Mouse (Mus musculus): ENCODE data around the gene Map7. TPM values are rescaled to one million over a fixed set of nuclear protein-coding genes. Genes with fewer than 3 reads are reported as not detected.
A peak's percentile ranks its signal among the peaks of the same experiment; 100 is the strongest.

Gene Map7
- polyA plus RNA-seq, 1 experiment from 2014 or later: 11.2 TPM

- ATAC-seq: peak; percentile 77
- Histone ChIP-seq H3K4me1 (ENCODE audit: control insufficient read depth, insufficient read depth, low read depth, low read length) (peaks cover 8% of the 10 kb centered on the region), H3K4me3 (ENCODE audit: low read length) (peak overlapping the region; percentile 61), H3K27ac (ENCODE audit: low read depth, low read length) (peak overlapping the region; percentile 29; the same call in 1 of the 2 replicates), H3K9ac (ENCODE audit: low read depth, low read length) (peak overlapping the region; percentile 75), H3K4me2 (ENCODE audit: low read length) (peak overlapping the region; percentile 94), H3K9me3 (ENCODE audit: control insufficient read depth, low read length) (no peaks in the 10 kb centered on the region), H3K27me3 (replicated peaks; ENCODE audit: control insufficient read depth, insufficient read depth, low read length) (peaks cover 24% of the 10 kb centered on the region), H3K36me3 (ENCODE audit: control insufficient read depth, insufficient read depth, low read length) (no peaks in the 10 kb centered on the region)
- WGBS: under 1% methylated on average over 30 of the region's 74 CpGs
These were observed 1.0 kb downstream of the Map7 start for GRCm38 (mm10) chr10:20149121-20149834.

GRCm38 (mm10) chr10:20149835-20150355 is 1.6 kb downstream of the Map7 start:
- Histone ChIP-seq H3K4me3 (ENCODE audit: low read length) (peak overlapping the region; percentile 61), H3K27me3 (replicated peaks; ENCODE audit: control insufficient read depth, insufficient read depth, low read length) (peaks cover 24% of the 10 kb centered on the region), H3K9ac (ENCODE audit: low read depth, low read length) (peak overlapping the region; percentile 75), H3K9me3 (ENCODE audit: control insufficient read depth, low read length) (no peaks in the 10 kb centered on the region), H3K27ac (ENCODE audit: low read depth, low read length) (no peak overlapping the region; the same call in 1 of the 2 replicates), H3K4me2 (ENCODE audit: low read length) (peak overlapping the region; percentile 94), H3K36me3 (ENCODE audit: control insufficient read depth, insufficient read depth, low read length) (no peaks in the 10 kb centered on the region), H3K4me1 (ENCODE audit: control insufficient read depth, insufficient read depth, low read depth, low read length) (peaks cover 8% of the 10 kb centered on the region)
- WGBS: 3% methylated on average over 13 of the region's 13 CpGs
- ATAC-seq: no peak

GRCm38 (mm10) chr10:20152131-20152530 is 3.9 kb downstream of the Map7 start:
- Histone ChIP-seq H3K9ac (ENCODE audit: low read depth, low read length) (no peak overlapping the region), H3K4me3 (ENCODE audit: low read length) (no peak overlapping the region), H3K4me1 (ENCODE audit: control insufficient read depth, insufficient read depth, low read depth, low read length) (peaks cover 8% of the 10 kb centered on the region), H3K27ac (ENCODE audit: low read depth, low read length) (no peak overlapping the region), H3K27me3 (replicated peaks; ENCODE audit: control insufficient read depth, insufficient read depth, low read length) (peaks cover 18% of the 10 kb centered on the region), H3K36me3 (ENCODE audit: control insufficient read depth, insufficient read depth, low read length) (no peaks in the 10 kb centered on the region), H3K9me3 (ENCODE audit: control insufficient read depth, low read length) (no peaks in the 10 kb centered on the region), H3K4me2 (ENCODE audit: low read length) (no peak overlapping the region)
- ATAC-seq: no peak
- 71% methylated on average over 1 of the region's 1 CpGs for WGBS

- Histone ChIP-seq H3K4me2 (ENCODE audit: low read length) (no peak overlapping the region), H3K27me3 (replicated peaks; ENCODE audit: control insufficient read depth, insufficient read depth, low read length) (peaks cover 8% of the 10 kb centered on the region), H3K9me3 (ENCODE audit: control insufficient read depth, low read length) (no peaks in the 10 kb centered on the region), H3K27ac (ENCODE audit: low read depth, low read length) (no peak overlapping the region), H3K36me3 (ENCODE audit: control insufficient read depth, insufficient read depth, low read length) (no peaks in the 10 kb centered on the region), H3K9ac (ENCODE audit: low read depth, low read length) (no peak overlapping the region), H3K4me3 (ENCODE audit: low read length) (no peak overlapping the region), H3K4me1 (ENCODE audit: control insufficient read depth, insufficient read depth, low read depth, low read length) (peaks cover 4% of the 10 kb centered on the region)
- 31% methylated on average over 2 of the region's 2 CpGs for WGBS
- ATAC-seq: no peak
These were observed 5.2 kb downstream of the Map7 start for GRCm38 (mm10) chr10:20153507-20153906.

- Histone ChIP-seq H3K4me2 (ENCODE audit: low read length) (no peak overlapping the region), H3K9ac (ENCODE audit: low read depth, low read length) (no peak overlapping the region), H3K36me3 (ENCODE audit: control insufficient read depth, insufficient read depth, low read length) (no peaks in the 10 kb centered on the region), H3K27me3 (replicated peaks; ENCODE audit: control insufficient read depth, insufficient read depth, low read length) (peaks cover 4% of the 10 kb centered on the region), H3K27ac (ENCODE audit: low read depth, low read length) (no peak overlapping the region), H3K4me3 (ENCODE audit: low read length) (no peak overlapping the region), H3K4me1 (ENCODE audit: control insufficient read depth, insufficient read depth, low read depth, low read length) (no peaks in the 10 kb centered on the region), H3K9me3 (ENCODE audit: control insufficient read depth, low read length) (no peaks in the 10 kb centered on the region)
- ATAC-seq: no peak
- WGBS: 73% methylated on average over 7 of the region's 7 CpGs
These were observed 7.1 kb downstream of the Map7 start for GRCm38 (mm10) chr10:20155401-20155800.

- H3K4me2 ChIP-seq (ENCODE audit: low read length): no peak overlapping the region
- no peaks in the 10 kb centered on the region for H3K4me1 ChIP-seq (ENCODE audit: control insufficient read depth, insufficient read depth, low read depth, low read length)
- H3K27me3 ChIP-seq (replicated peaks; ENCODE audit: control insufficient read depth, insufficient read depth, low read length): no peaks in the 10 kb centered on the region
- no peaks in the 10 kb centered on the region for H3K9me3 ChIP-seq (ENCODE audit: control insufficient read depth, low read length)
- H3K27ac ChIP-seq (ENCODE audit: low read depth, low read length): no peak overlapping the region
- ATAC-seq: no peak
- H3K36me3 ChIP-seq (ENCODE audit: control insufficient read depth, insufficient read depth, low read length): no peaks in the 10 kb centered on the region
- H3K4me3 ChIP-seq (ENCODE audit: low read length): no peak overlapping the region
- 82% methylated on average over 8 of the region's 8 CpGs for WGBS
- H3K9ac ChIP-seq (ENCODE audit: low read depth, low read length): no peak overlapping the region
These were observed 8.9 kb downstream of the Map7 start for GRCm38 (mm10) chr10:20157021-20157726.

GRCm38 (mm10) chr10:20158756-20159155 is 10.5 kb downstream of the Map7 start:
- Histone ChIP-seq H3K36me3 (ENCODE audit: control insufficient read depth, insufficient read depth, low read length) (no peaks in the 10 kb centered on the region), H3K4me2 (ENCODE audit: low read length) (no peak overlapping the region), H3K9me3 (ENCODE audit: control insufficient read depth, low read length) (no peaks in the 10 kb centered on the region), H3K27ac (ENCODE audit: low read depth, low read length) (no peak overlapping the region), H3K9ac (ENCODE audit: low read depth, low read length) (no peak overlapping the region), H3K4me3 (ENCODE audit: low read length) (no peak overlapping the region), H3K27me3 (replicated peaks; ENCODE audit: control insufficient read depth, insufficient read depth, low read length) (no peaks in the 10 kb centered on the region), H3K4me1 (ENCODE audit: control insufficient read depth, insufficient read depth, low read depth, low read length) (no peaks in the 10 kb centered on the region)
- no peak for ATAC-seq
- whole genome bisulfite sequencing: 56% methylated on average over 4 of the region's 4 CpGs

- H3K4me2 ChIP-seq (ENCODE audit: low read length): no peak overlapping the region
- H3K4me3 ChIP-seq (ENCODE audit: low read length): no peak overlapping the region
- no peak overlapping the region for H3K27ac ChIP-seq (ENCODE audit: low read depth, low read length)
- no peaks in the 10 kb centered on the region for H3K36me3 ChIP-seq (ENCODE audit: control insufficient read depth, insufficient read depth, low read length)
- no peaks in the 10 kb centered on the region for H3K4me1 ChIP-seq (ENCODE audit: control insufficient read depth, insufficient read depth, low read depth, low read length)
- 88% methylated on average over 5 of the region's 5 CpGs for WGBS
- H3K9ac ChIP-seq (ENCODE audit: low read depth, low read length): no peak overlapping the region
- no peaks in the 10 kb centered on the region for H3K27me3 ChIP-seq (replicated peaks; ENCODE audit: control insufficient read depth, insufficient read depth, low read length)
- no peak for ATAC-seq
- no peaks in the 10 kb centered on the region for H3K9me3 ChIP-seq (ENCODE audit: control insufficient read depth, low read length)
These were observed 11.0 kb downstream of the Map7 start for GRCm38 (mm10) chr10:20159308-20159707.

GRCm38 (mm10) chr10:20160914-20161313 is 12.6 kb downstream of the Map7 start:
- H3K4me2 ChIP-seq (ENCODE audit: low read length): no peak overlapping the region
- 70% methylated on average over 8 of the region's 8 CpGs for WGBS

More at GRCm38 (mm10) chr10:20160914-20161313, 12.6 kb downstream of the Map7 start:
- ATAC-seq: no peak
- H3K4me1 ChIP-seq (ENCODE audit: control insufficient read depth, insufficient read depth, low read depth, low read length): no peaks in the 10 kb centered on the region
- H3K9me3 ChIP-seq (ENCODE audit: control insufficient read depth, low read length): no peaks in the 10 kb centered on the region
- H3K36me3 ChIP-seq (ENCODE audit: control insufficient read depth, insufficient read depth, low read length): no peaks in the 10 kb centered on the region
- H3K27me3 ChIP-seq (replicated peaks; ENCODE audit: control insufficient read depth, insufficient read depth, low read length): no peaks in the 10 kb centered on the region
- H3K4me3 ChIP-seq (ENCODE audit: low read length): no peak overlapping the region
- no peak overlapping the region for H3K27ac ChIP-seq (ENCODE audit: low read depth, low read length)
- H3K9ac ChIP-seq (ENCODE audit: low read depth, low read length): no peak overlapping the region

Measured in hindbrain, embryonic 16.5 days (tissue).